Mouse (Mus musculus): ENCODE results near the gene Gm20388. TPM values are rescaled to one million over a fixed set of nuclear protein-coding genes. Genes with fewer than 3 reads are reported as not detected.

Gene Gm20388
- total and polyA plus RNA-seq, 3 experiments, result 0.02 to 0.05 TPM; not detected in 1

- ATAC-seq (ENCODE audit: extremely low read depth, insufficient number of reproducible peaks, low FRiP score, poor library complexity, severe bottlenecking), result no peak
Observed at GRCm38 (mm10) chr8:122463651-122464640, 2553.3 kb downstream of the Gm20388 start.

GRCm38 (mm10) chr8:122464985-122465384 is 2554.3 kb downstream of the Gm20388 start:
- Histone ChIP-seq H3K9me3 (replicated peaks) (no peaks in the 10 kb centered on the region; the same call in 1 of the 2 replicates), H3K4me1 (ENCODE audit: insufficient read depth, low read depth, low read length) (peaks cover 48% of the 10 kb centered on the region), H3K36me3 (replicated peaks) (peaks cover 50% of the 10 kb centered on the region), H3K4me3 (ENCODE audit: low read depth, low read length) (no peak overlapping the region), H3K27me3 (ENCODE audit: insufficient read depth, low read length) (peaks cover 38% of the 10 kb centered on the region)
- no peak for DNase-seq (ENCODE audit: low spot score)
- ATAC-seq (ENCODE audit: extremely low read depth, insufficient number of reproducible peaks, low FRiP score, poor library complexity, severe bottlenecking), result no peak
- no peak for TF ChIP-seq CTCF (IDR thresholded peaks at IDR 0.05; ENCODE audit: low read depth, low read length)
- no peak for TF ChIP-seq GATA2 (IDR thresholded peaks at IDR 0.05; ENCODE audit: borderline replicate concordance, low read depth, low read length)
- TF ChIP-seq POLR2AphosphoS5 (IDR thresholded peaks at IDR 0.05; ENCODE audit: insufficient replicate concordance, low read depth, low read length), result no peak
- no peak for TF ChIP-seq TAL1 (conservative IDR thresholded peaks at IDR 0.05; ENCODE audit: low read depth, low read length)
- TF ChIP-seq GATA1 (IDR thresholded peaks at IDR 0.05; ENCODE audit: borderline replicate concordance, low read length), result no peak

More at GRCm38 (mm10) chr8:122463651-122464640, 2553.3 kb downstream of the Gm20388 start:
- Histone ChIP-seq H3K4me1 (ENCODE audit: insufficient read depth, low read depth, low read length) (peaks cover 54% of the 10 kb centered on the region), H3K27me3 (ENCODE audit: insufficient read depth, low read length) (peaks cover 46% of the 10 kb centered on the region), H3K9me3 (replicated peaks) (no peaks in the 10 kb centered on the region; the same call in 1 of the 2 replicates), H3K36me3 (replicated peaks) (peaks cover 40% of the 10 kb centered on the region), H3K4me3 (ENCODE audit: low read depth, low read length) (no peak overlapping the region)
- DNase-seq (ENCODE audit: low spot score), result no peak
- TF ChIP-seq GATA1 (IDR thresholded peaks at IDR 0.05; ENCODE audit: borderline replicate concordance, low read length) (no peak), POLR2AphosphoS5 (IDR thresholded peaks at IDR 0.05; ENCODE audit: insufficient replicate concordance, low read depth, low read length) (no peak), TAL1 (conservative IDR thresholded peaks at IDR 0.05; ENCODE audit: low read depth, low read length) (no peak), CTCF (IDR thresholded peaks at IDR 0.05; ENCODE audit: low read depth, low read length) (no peak), GATA2 (IDR thresholded peaks at IDR 0.05; ENCODE audit: borderline replicate concordance, low read depth, low read length) (no peak)

GRCm38 (mm10) chr8:122467816-122468215 is 2557.2 kb downstream of the Gm20388 start:
- Histone ChIP-seq H3K9me3 (replicated peaks) (no peaks in the 10 kb centered on the region), H3K4me1 (ENCODE audit: insufficient read depth, low read depth, low read length) (peaks cover 32% of the 10 kb centered on the region), H3K4me3 (ENCODE audit: low read depth, low read length) (no peak overlapping the region), H3K27me3 (ENCODE audit: insufficient read depth, low read length) (peaks cover 10% of the 10 kb centered on the region), H3K36me3 (replicated peaks) (peaks cover 73% of the 10 kb centered on the region)
- DNase-seq (ENCODE audit: low spot score) (no peak), ATAC-seq (ENCODE audit: extremely low read depth, insufficient number of reproducible peaks, low FRiP score, poor library complexity, severe bottlenecking) (no peak)
- TF ChIP-seq GATA2 (IDR thresholded peaks at IDR 0.05; ENCODE audit: borderline replicate concordance, low read depth, low read length) (no peak), GATA1 (IDR thresholded peaks at IDR 0.05; ENCODE audit: borderline replicate concordance, low read length) (no peak), TAL1 (conservative IDR thresholded peaks at IDR 0.05; ENCODE audit: low read depth, low read length) (no peak), POLR2AphosphoS5 (IDR thresholded peaks at IDR 0.05; ENCODE audit: insufficient replicate concordance, low read depth, low read length) (no peak), CTCF (IDR thresholded peaks at IDR 0.05; ENCODE audit: low read depth, low read length) (no peak)

- Histone ChIP-seq H3K4me3 (ENCODE audit: low read depth, low read length) (no peak overlapping the region), H3K27me3 (ENCODE audit: insufficient read depth, low read length) (no peaks in the 10 kb centered on the region; the same call in 1 of the 2 replicates), H3K4me1 (ENCODE audit: insufficient read depth, low read depth, low read length) (peaks cover 32% of the 10 kb centered on the region), H3K9me3 (replicated peaks) (no peaks in the 10 kb centered on the region), H3K36me3 (replicated peaks) (peaks cover 89% of the 10 kb centered on the region)
- DNase-seq (ENCODE audit: low spot score), result no peak
- ATAC-seq (ENCODE audit: extremely low read depth, insufficient number of reproducible peaks, low FRiP score, poor library complexity, severe bottlenecking), result no peak
- no peak for TF ChIP-seq CTCF (IDR thresholded peaks at IDR 0.05; ENCODE audit: low read depth, low read length)
- no peak for TF ChIP-seq GATA1 (IDR thresholded peaks at IDR 0.05; ENCODE audit: borderline replicate concordance, low read length)
- TF ChIP-seq POLR2AphosphoS5 (IDR thresholded peaks at IDR 0.05; ENCODE audit: insufficient replicate concordance, low read depth, low read length), result no peak
Observed at GRCm38 (mm10) chr8:122469407-122469806, 2558.8 kb downstream of the Gm20388 start.

GRCm38 (mm10) chr8:122469965-122470364 is 2559.3 kb downstream of the Gm20388 start:
- Histone ChIP-seq H3K4me3 (ENCODE audit: low read depth, low read length) (no peak overlapping the region), H3K9me3 (replicated peaks) (no peaks in the 10 kb centered on the region), H3K27me3 (ENCODE audit: insufficient read depth, low read length) (no peaks in the 10 kb centered on the region; the same call in 1 of the 2 replicates), H3K4me1 (ENCODE audit: insufficient read depth, low read depth, low read length) (peaks cover 32% of the 10 kb centered on the region), H3K36me3 (replicated peaks) (peaks cover 89% of the 10 kb centered on the region)
- no peak for TF ChIP-seq GATA2 (IDR thresholded peaks at IDR 0.05; ENCODE audit: borderline replicate concordance, low read depth, low read length)
- TF ChIP-seq GATA1 (IDR thresholded peaks at IDR 0.05; ENCODE audit: borderline replicate concordance, low read length), result no peak
- no peak for TF ChIP-seq TAL1 (conservative IDR thresholded peaks at IDR 0.05; ENCODE audit: low read depth, low read length)
- TF ChIP-seq POLR2AphosphoS5 (IDR thresholded peaks at IDR 0.05; ENCODE audit: insufficient replicate concordance, low read depth, low read length), result no peak
- no peak for TF ChIP-seq CTCF (IDR thresholded peaks at IDR 0.05; ENCODE audit: low read depth, low read length)
- ATAC-seq (ENCODE audit: extremely low read depth, insufficient number of reproducible peaks, low FRiP score, poor library complexity, severe bottlenecking), result no peak
- DNase-seq (ENCODE audit: low spot score), result no peak

- Histone ChIP-seq H3K27me3 (ENCODE audit: insufficient read depth, low read length) (no peaks in the 10 kb centered on the region; the same call in 1 of the 2 replicates), H3K36me3 (replicated peaks) (peaks cover 81% of the 10 kb centered on the region), H3K9me3 (replicated peaks) (no peaks in the 10 kb centered on the region), H3K4me3 (ENCODE audit: low read depth, low read length) (no peak overlapping the region), H3K4me1 (ENCODE audit: insufficient read depth, low read depth, low read length) (peaks cover 29% of the 10 kb centered on the region)
- DNase-seq (ENCODE audit: low spot score) (no peak), ATAC-seq (ENCODE audit: extremely low read depth, insufficient number of reproducible peaks, low FRiP score, poor library complexity, severe bottlenecking) (no peak)
- TF ChIP-seq GATA1 (IDR thresholded peaks at IDR 0.05; ENCODE audit: borderline replicate concordance, low read length), result no peak
- TF ChIP-seq POLR2AphosphoS5 (IDR thresholded peaks at IDR 0.05; ENCODE audit: insufficient replicate concordance, low read depth, low read length), result no peak
- no peak for TF ChIP-seq TAL1 (conservative IDR thresholded peaks at IDR 0.05; ENCODE audit: low read depth, low read length)
- no peak for TF ChIP-seq CTCF (IDR thresholded peaks at IDR 0.05; ENCODE audit: low read depth, low read length)
- TF ChIP-seq GATA2 (IDR thresholded peaks at IDR 0.05; ENCODE audit: borderline replicate concordance, low read depth, low read length), result no peak
Observed at GRCm38 (mm10) chr8:122470691-122471090, 2560.1 kb downstream of the Gm20388 start.

Measured in G1E (cell line).